Mouse (Mus musculus) erythroblast, adult 5-6 weeks (primary cell): ENCODE results near the gene Gm364. TPM values are rescaled to one million over a fixed set of nuclear protein-coding genes. Genes with fewer than 3 reads are reported as not detected.

Experiments
- ATAC-seq: replicated peaks from 2 replicates; pipeline ENCODE4 v1.8.0; 2016; ENCODE audit warnings: moderate number of reproducible peaks, mild to moderate bottlenecking, moderate TSS enrichment, inconsistent platforms; ENCODE audit not compliant: poor library complexity, low FRiP score, severe bottlenecking
- total RNA-seq, 2 experiments: library from RNA; stranded (forward) in 1 of 2; stranded (reverse) in 1 of 2; fragments of 150-400 nt in 1 of 2; fragments of 200-764, 138-1000 nt in 1 of 2; gene quantifications; 2 replicates each; pipeline versions ENCODE4 v1.2.3 to v1.2.4; 2015 to 2017; ENCODE audit warnings: low replicate concordance in 2 of 2

Gene Gm364
- not detected in 2 replicates for total RNA-seq (2015; ENCODE audit: low replicate concordance)
- total RNA-seq (2017; ENCODE audit: low replicate concordance) = not detected in 2 replicates

GRCm38 (mm10) chrX:57408769-57409168 lies at the start of gene Gm364:
Gm364 (plus strand) TSS chrX:57409154.
- ATAC-seq = no peak

GRCm38 (mm10) chrX:57359316-57359715 lies 49.6 kb upstream of the Gm364 start:
- ATAC-seq = no peak

- ATAC-seq = no peak
These were observed 43.9 kb upstream of the Gm364 start for GRCm38 (mm10) chrX:57364891-57365569.

GRCm38 (mm10) chrX:57372965-57373364 lies 36.0 kb upstream of the Gm364 start:
- no peak for ATAC-seq

- ATAC-seq = no peak
These were observed 35.4 kb upstream of the Gm364 start for GRCm38 (mm10) chrX:57373543-57373942.

- no peak for ATAC-seq
These were observed 34.9 kb upstream of the Gm364 start for GRCm38 (mm10) chrX:57374029-57374428.

- ATAC-seq = no peak
These were observed 31.9 kb upstream of the Gm364 start for GRCm38 (mm10) chrX:57377096-57377495.

GRCm38 (mm10) chrX:57378579-57378978 lies 30.4 kb upstream of the Gm364 start:
- ATAC-seq = no peak

- no peak for ATAC-seq
These were observed 28.0 kb upstream of the Gm364 start for GRCm38 (mm10) chrX:57380915-57381314.

GRCm38 (mm10) chrX:57392367-57393246 lies 16.3 kb upstream of the Gm364 start, which contains the start of gene Rbmx:
Rbmx (minus strand) TSS chrX:57393036.
- ATAC-seq = peak; percentile 96

GRCm38 (mm10) chrX:57393412-57393811 lies 15.5 kb upstream of the Gm364 start:
- no peak for ATAC-seq

GRCm38 (mm10) chrX:57401388-57401787 lies 7.6 kb upstream of the Gm364 start:
- ATAC-seq = no peak

- ATAC-seq = no peak
These were observed 5.3 kb upstream of the Gm364 start for GRCm38 (mm10) chrX:57403651-57404050.

- no peak for ATAC-seq
These were observed 22.7 kb downstream of the Gm364 start for GRCm38 (mm10) chrX:57431610-57432009.

- no peak for ATAC-seq
These were observed 24.9 kb downstream of the Gm364 start for GRCm38 (mm10) chrX:57433897-57434296.

- no peak for ATAC-seq
These were observed 94.7 kb downstream of the Gm364 start, which contains the start of gene Gpr101 for GRCm38 (mm10) chrX:57503634-57504033. Gpr101 (minus strand) TSS chrX:57503757.

- ATAC-seq = no peak
These were observed 97.3 kb downstream of the Gm364 start for GRCm38 (mm10) chrX:57506247-57506646.

- ATAC-seq = no peak
These were observed 112.5 kb downstream of the Gm364 start for GRCm38 (mm10) chrX:57521117-57522095.
